Mouse (Mus musculus): ENCODE measurements around the gene Insig1.

GRCm38 (mm10) chr5:28037172-28037591, 34.0 kb upstream of the Insig1 start:
- no peak for TF ChIP-seq CTCF (IDR thresholded peaks at IDR 0.05; ENCODE audit: low read depth, low read length)
- TF ChIP-seq TAL1 (conservative IDR thresholded peaks at IDR 0.05; ENCODE audit: low read depth, low read length), result no peak
- no peak for TF ChIP-seq POLR2AphosphoS5 (IDR thresholded peaks at IDR 0.05; ENCODE audit: insufficient replicate concordance, low read depth, low read length)
- no peak for TF ChIP-seq GATA1 (IDR thresholded peaks at IDR 0.05; ENCODE audit: borderline replicate concordance, low read length)
